Mouse (Mus musculus) liver, embryonic 14.5 days (tissue): ENCODE measurements around the gene Susd4.

Experiments used
- CTCF ChIP-seq: IDR thresholded peaks from 2 replicates; pipeline ENCODE4 v1.5.1; 2016; ENCODE audit warnings: antibody characterized with exemption, low read depth, control low read depth
- EP300 ChIP-seq: IDR thresholded peaks from 2 replicates; pipeline ENCODE4 v1.6.1; 2016; ENCODE audit warnings: antibody characterized with exemption, low read depth

- TF ChIP-seq CTCF (no peak), EP300 (no peak)
These were observed 98.2 kb downstream of the Susd4 start for GRCm38 (mm10) chr1:182861671-182862358.
